Mouse (Mus musculus) kidney, postnatal 0 days (tissue): ENCODE results near the gene Hdgfl1. TPM values are rescaled to one million over a fixed set of nuclear protein-coding genes. Genes with fewer than 3 reads are reported as not detected.

ENCODE experiments used
- ATAC-seq: fragments of 200-750 bp; cut with Nextera tagmentation; replicated peaks from 2 replicates; pipeline ENCODE4 v1.8.0; 2017; ENCODE audit warnings: low read depth, moderate number of reproducible peaks, moderate TSS enrichment, moderate library complexity; ENCODE audit not compliant: low FRiP score
- DNase-seq: peaks from one replicate; pipeline ENCODE4 v3.0.0-alpha.2; 2016; ENCODE audit warnings: low spot score
- H3K27ac ChIP-seq: fragments of 300-500 bp; sonication (generic); 2 replicates; pipeline ENCODE4 v1.5.1; 2014; ENCODE audit warnings: mild to moderate bottlenecking
- H3K27me3 ChIP-seq: fragments of 300-500 bp; sonication (generic); 2 replicates; pipeline ENCODE4 v1.6.1; 2014; ENCODE audit warnings: low read length, mixed read lengths; ENCODE audit not compliant: insufficient read depth
- H3K36me3 ChIP-seq: fragments of 300-500 bp; sonication (generic); 2 replicates; pipeline ENCODE4 v1.6.1; 2014; ENCODE audit warnings: low read length, mixed read lengths; ENCODE audit not compliant: insufficient read depth
- H3K4me1 ChIP-seq: fragments of 300-500 bp; sonication (generic); replicated peaks from 2 replicates; pipeline ENCODE4 v1.6.1; 2014; ENCODE audit warnings: antibody characterized with exemption, low read length, mixed read lengths; ENCODE audit not compliant: insufficient read depth
- H3K4me2 ChIP-seq: fragments of 300-500 bp; sonication (generic); 2 replicates; pipeline ENCODE4 v1.6.1; 2014; ENCODE audit warnings: mild to moderate bottlenecking, low read length, moderate library complexity, mixed read lengths
- H3K4me3 ChIP-seq: fragments of 300-500 bp; sonication (generic); replicated peaks from 2 replicates; pipeline ENCODE4 v1.5.1; 2014; ENCODE audit warnings: low read depth, low read length
- H3K9ac ChIP-seq: fragments of 300-500 bp; sonication (generic); 2 replicates; pipeline ENCODE4 v1.6.1; 2014; ENCODE audit warnings: low read depth, low read length
- H3K9me3 ChIP-seq: fragments of 300-500 bp; sonication (generic); replicated peaks from 2 replicates; pipeline ENCODE4 v1.6.1; 2016; ENCODE audit warnings: low read length, inconsistent platforms, mixed read lengths
- CTCF ChIP-seq: IDR thresholded peaks from 2 replicates; pipeline ENCODE4 v1.5.1; 2016; ENCODE audit warnings: antibody characterized with exemption, low read depth, mild to moderate bottlenecking, moderate library complexity
- WGBS: fragments of 180-500 bp; shearing (Covaris S2); extraction: QIAGEN DNeasy Blood & Tissue Kit; methylation state at CpG from one replicate; pipeline ENCODE4 v1.1.7; 2014; 5-methylcytosine and 5-hydroxymethylcytosine counted together
- polyA plus RNA-seq: library from polyadenylated mRNA; unstranded; fragments of >200 nt; fragmentation: Nextera tagmentation; extraction: Ambion mirVana; gene quantifications from 2 replicates; pipeline ENCODE4 v1.2.1, GENCODE M21; 2015

Hdgfl1 gene
- polyA plus RNA-seq: not detected in 2 replicates

DNA sequence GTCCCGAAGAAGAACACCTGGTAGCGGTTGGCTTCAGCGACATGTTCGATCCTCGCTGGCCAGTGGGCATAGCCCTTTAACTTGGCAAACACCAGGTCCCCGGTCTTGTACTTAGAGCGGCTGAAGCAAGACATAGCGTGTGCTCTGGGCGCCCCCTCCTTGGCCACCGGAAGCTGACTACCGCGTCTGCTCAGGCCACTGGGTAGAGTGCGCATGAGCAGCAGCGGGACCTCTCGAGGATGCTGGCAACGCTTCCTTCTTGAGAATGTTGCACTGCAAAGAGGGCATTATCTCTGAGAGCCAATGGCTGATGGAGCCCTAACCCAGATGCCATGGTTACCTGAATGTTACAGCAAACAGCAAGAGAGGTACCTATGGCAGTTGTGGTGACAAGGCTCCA is at the start of gene Hdgfl1:
Gene Hdgfl1 (minus strand): TSS at position 211 of the 400 bp plus-strand sequence.
- Histone ChIP-seq H3K27ac (no peak within 1 kb of the TSS), H3K36me3 (no peaks in the 10 kb centered on the region), H3K27me3 (no peaks in the 10 kb centered on the region), H3K4me2 (no peak within 1 kb of the TSS), H3K4me3 (no peak within 1 kb of the TSS), H3K9me3 (no peaks in the 10 kb centered on the region), H3K9ac (no peak within 1 kb of the TSS), H3K4me1 (no peaks in the 10 kb centered on the region)
- DNase-seq (no peak), ATAC-seq (no peak)
- TF ChIP-seq CTCF: no peak
- 96% methylated on average over 16 of the region's 16 CpGs for WGBS

DNA sequence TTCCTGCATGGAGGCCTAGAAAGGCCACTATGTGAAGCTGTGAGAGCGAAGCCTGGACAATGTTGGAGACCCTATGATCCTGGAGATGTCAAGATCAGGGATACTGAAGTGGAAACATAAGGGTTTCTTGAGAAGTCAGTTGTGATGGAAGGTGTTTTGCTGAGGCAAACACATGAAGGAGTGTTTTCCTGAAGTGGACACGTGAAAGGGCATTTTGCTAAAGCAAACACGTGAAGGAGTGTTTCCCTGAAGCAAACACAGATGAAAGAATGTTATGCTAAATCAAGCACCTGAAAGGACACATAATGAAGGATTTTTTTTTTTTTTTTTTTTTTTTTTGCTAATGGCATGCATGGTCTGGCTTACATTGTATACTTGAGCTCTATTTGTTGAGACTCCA is 25.5 kb upstream of the Hdgfl1 start:
- Histone ChIP-seq H3K9me3 (no peaks in the 10 kb centered on the region), H3K4me1 (no peaks in the 10 kb centered on the region), H3K4me3 (no peak overlapping the region), H3K27me3 (no peaks in the 10 kb centered on the region), H3K4me2 (no peak overlapping the region), H3K27ac (no peak overlapping the region), H3K9ac (no peak overlapping the region), H3K36me3 (no peaks in the 10 kb centered on the region)
- TF ChIP-seq CTCF: no peak
- 80% methylated on average over 3 of the region's 3 CpGs for WGBS
- DNase-seq: no peak
- ATAC-seq: no peak

DNA sequence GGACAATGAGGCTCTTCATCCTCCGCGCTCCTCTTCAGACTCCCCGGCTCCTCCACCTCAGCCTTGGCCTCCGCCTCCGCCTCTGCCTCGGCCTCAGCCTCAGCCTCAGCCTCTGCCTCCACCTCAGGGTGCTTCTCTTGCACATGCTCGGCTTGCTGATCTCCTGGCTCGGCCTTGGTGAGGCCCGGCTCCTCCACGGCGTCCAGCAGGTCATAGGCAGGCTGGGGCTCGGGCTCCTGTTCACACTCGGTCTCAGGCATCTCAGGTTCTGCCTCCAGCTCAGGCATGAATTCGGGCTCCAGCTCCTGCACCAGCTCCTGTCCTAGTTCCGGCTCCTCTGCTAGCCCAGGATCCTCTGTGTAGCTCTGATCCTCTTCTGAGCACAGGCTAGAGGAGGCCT is 541 bp downstream of the Hdgfl1 start:
- WGBS: 93% methylated on average over 15 of the region's 15 CpGs
- Histone ChIP-seq H3K9me3 (no peaks in the 10 kb centered on the region), H3K4me2 (no peak overlapping the region), H3K27me3 (no peaks in the 10 kb centered on the region), H3K4me1 (no peaks in the 10 kb centered on the region), H3K4me3 (no peak overlapping the region), H3K27ac (no peak overlapping the region), H3K36me3 (no peaks in the 10 kb centered on the region), H3K9ac (no peak overlapping the region)
- no peak for TF ChIP-seq CTCF
- DNase-seq (no peak), ATAC-seq (no peak)

DNA sequence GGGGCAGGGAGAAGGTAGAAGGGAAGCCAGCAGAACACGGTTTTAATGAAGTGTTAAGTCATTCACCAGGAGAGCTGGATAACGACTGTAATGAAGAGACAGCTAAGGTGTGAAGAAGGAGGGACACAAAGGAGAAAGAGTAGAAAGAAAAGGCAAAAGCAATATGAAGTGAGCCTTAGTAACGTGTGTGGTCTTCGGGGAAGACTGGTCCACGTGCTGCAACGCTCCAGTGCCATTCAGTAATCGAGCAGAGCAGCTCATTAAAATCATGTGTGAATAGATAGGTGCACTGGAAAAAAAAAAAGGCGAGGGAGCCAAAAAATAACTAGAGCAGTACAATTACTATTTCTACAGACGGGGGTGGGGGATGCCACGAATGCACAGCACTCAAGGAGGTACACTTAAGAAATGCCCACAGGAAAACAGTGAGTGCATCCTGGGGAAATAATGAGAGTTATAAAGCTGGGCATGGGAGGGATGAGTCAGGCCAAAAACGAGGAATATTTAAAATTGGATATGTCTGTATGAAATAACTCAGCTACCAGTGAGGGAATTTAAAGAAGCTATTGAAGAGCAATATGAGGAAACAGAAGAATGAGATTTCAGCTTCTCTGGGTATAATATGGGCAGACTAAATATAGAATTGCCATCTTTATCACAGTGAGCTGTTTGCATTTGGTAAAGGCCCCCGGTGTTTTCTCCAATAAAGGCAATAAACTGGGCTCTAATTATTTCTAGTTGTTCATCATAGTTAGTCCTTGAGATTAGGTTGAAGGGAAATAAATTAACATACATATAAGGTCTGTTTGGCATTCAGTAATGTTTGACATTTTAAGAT is 7.8 kb downstream of the Hdgfl1 start:
- 48% methylated on average over 12 of the region's 12 CpGs for WGBS
- Histone ChIP-seq H3K4me3 (no peak overlapping the region), H3K36me3 (no peaks in the 10 kb centered on the region), H3K9me3 (no peaks in the 10 kb centered on the region), H3K27ac (no peak overlapping the region), H3K4me1 (no peaks in the 10 kb centered on the region), H3K9ac (no peak overlapping the region), H3K27me3 (no peaks in the 10 kb centered on the region), H3K4me2 (no peak overlapping the region)
- DNase-seq: no peak
- ATAC-seq: no peak
- TF ChIP-seq CTCF: no peak

DNA sequence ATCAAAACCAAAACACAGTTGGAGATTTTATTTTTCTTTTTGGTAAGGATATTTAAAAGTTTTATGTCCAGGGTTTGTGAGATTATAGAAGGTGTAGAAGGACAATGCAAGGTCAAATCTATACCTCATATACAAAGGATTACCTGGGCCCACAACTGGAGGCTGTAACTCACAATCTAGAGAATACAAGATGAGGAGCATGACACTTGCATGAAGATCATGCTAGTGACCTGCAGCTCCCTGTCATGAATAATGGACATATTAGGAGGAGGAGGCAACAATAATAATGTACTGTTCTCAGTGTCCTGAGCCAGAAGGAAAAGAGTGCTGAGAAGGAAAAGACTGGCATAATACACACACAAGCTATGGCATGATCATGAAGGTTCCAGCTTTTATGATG is 17.1 kb downstream of the Hdgfl1 start:
- no peak overlapping the region for H3K4me2 ChIP-seq
- H3K4me1 ChIP-seq: no peaks in the 10 kb centered on the region
- H3K27me3 ChIP-seq: no peaks in the 10 kb centered on the region
- no peaks in the 10 kb centered on the region for H3K36me3 ChIP-seq
- H3K27ac ChIP-seq: no peak overlapping the region
- no peak for TF ChIP-seq CTCF
- no peak overlapping the region for H3K4me3 ChIP-seq
- H3K9me3 ChIP-seq: no peaks in the 10 kb centered on the region
- no peak overlapping the region for H3K9ac ChIP-seq
- no peak for DNase-seq
- ATAC-seq: no peak

DNA sequence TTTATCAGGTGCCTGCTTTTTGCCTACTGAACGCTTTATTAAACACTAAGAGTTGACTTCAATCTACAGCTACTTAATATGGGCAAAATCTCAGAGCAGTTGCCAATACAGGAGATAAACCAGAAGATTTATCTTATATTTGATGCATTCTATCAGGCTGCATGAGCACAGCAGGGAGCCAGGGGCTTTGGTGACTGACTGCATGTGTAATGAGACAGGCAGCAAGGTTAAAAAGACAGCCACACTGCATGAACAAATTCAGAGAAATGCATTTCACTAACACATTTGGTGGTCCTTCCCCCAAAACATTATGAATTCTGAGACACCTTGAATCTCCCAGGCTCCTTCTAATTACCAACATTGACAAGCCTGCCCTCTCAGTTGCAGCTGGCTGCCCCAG is 17.6 kb downstream of the Hdgfl1 start:
- ATAC-seq: no peak
- Histone ChIP-seq H3K27me3 (no peaks in the 10 kb centered on the region), H3K4me2 (no peak overlapping the region), H3K9ac (no peak overlapping the region), H3K4me3 (no peak overlapping the region), H3K36me3 (no peaks in the 10 kb centered on the region), H3K27ac (no peak overlapping the region), H3K4me1 (no peaks in the 10 kb centered on the region), H3K9me3 (no peaks in the 10 kb centered on the region)
- DNase-seq: no peak
- 100% methylated on average over 1 of the region's 1 CpGs for WGBS
- no peak for TF ChIP-seq CTCF
